Mouse (Mus musculus): ENCODE data around the gene Rpgrip1. TPM values are rescaled to one million over a fixed set of nuclear protein-coding genes. Genes with fewer than 3 reads are reported as not detected.
A peak's percentile ranks its signal among the peaks of the same experiment; 100 is the strongest.

The Rpgrip1 gene
- total RNA-seq, 2 experiments from 2014 or later, result not detected

DNA sequence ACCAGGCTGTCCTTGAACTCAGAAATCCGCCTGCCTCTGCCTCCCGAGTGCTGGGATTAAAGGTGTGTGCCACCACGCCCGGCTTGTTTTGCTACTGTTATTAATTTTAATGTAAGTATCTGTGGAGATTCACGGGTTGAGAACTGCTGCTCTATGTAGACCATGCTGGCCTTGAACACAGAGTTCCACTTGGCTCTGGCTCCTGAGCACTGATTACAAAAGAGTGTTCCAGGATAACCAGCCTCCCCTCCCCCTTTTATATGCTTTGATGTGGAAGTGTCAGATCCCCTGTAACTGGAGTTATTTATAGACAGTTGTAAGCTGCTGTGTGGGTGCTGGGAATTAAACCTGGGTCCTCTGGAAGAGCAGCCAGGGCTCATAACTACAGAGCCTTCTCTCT is 6.7 kb downstream of the Rpgrip1 start:
- intact Hi-C loops (cut with DNase I), result no loop called here
- DNase-seq, result no peak

DNA sequence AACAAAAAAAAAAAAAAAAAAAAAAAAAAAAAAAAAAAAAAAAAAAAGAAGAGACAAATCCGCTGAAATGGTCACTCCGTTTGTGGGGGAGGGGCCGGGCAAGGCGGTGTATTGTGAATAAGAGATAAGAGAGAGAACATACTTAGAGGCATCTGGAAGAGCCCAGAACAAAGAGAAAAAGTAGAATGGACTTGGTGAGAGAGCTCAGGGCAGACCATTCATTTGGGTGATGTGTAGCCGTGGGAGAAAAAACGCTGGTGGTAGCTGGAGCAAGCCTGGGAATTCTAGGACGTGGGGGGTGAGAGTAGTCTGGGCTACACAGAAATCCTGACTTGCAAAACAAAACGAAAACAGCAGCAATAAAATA is 7.9 kb downstream of the Rpgrip1 start:
- intact Hi-C loops (cut with DNase I), result no loop called here
- no peak for DNase-seq

DNA sequence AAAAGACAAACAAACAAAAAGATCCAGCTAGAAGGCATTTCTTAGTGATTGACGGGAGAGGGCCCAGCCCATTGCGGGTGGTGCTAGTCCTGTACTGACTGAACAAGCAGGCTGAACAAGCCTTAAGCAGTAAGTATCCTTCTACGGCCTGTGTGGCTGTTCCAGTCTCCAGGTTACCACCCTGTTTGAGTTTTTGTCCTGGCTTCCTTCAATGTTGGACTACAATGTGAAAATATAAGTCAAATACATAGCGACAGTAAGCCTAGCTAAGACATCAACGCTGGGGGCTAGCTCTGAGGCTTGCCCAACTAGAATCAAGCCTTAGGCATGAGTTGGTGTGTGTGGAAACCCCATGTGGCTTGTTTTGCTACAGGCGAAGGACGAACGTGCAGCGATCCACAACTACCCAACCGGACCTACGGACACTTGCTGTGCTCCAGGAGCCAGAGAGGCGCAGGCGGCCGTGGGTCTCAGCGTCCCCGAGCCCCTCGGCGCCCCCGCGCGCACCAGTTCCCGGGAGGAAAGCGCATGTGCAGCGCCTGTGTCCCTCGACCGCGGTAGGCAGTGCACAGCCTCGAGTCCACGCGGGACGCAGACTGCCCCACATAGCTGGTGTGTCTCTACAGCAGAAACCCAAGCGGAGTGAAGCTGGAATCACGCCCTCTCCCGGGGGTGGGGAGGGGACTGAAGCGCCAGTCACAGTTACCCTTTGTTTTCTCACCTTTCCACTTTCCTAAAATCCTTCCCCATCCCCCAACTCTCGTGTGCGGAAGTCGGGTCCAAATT is 8.5 kb downstream of the Rpgrip1 start:
- intact Hi-C loops (cut with DNase I), result no loop called here
- DNase-seq, result peak; percentile 37 to 41

GRCm38 (mm10) chr14:52120169-52120568 is 9.7 kb downstream of the Rpgrip1 start:
- intact Hi-C loops (cut with DNase I), result loop anchor here (2.0 kb wide), 1 partner anchor 75 kb away; no protein-coding TSS in a partner anchor

DNA sequence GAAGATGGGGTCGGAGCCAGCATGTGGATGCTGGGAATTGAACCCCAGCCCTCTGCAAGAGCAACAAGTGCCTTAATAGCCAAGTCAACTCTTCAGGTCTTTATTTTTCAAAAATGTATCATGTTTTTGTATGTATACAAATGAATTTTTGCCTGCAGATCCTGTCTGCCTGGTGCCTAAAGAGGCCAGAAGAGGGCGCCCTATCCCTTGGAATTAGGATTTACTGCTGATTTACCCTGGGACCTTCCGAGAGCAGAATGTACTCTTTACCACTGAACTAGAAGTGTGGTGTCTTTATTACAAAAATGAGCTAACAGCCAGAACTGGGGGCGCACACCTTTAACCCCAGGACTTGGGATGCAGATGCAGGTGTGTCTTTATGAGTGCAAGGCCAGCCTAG is 13.4 kb downstream of the Rpgrip1 start:
- DNase-seq, result peak; percentile 62 to 73
- intact Hi-C loops (cut with DNase I), result loop anchor here (2.0 kb wide), 1 partner anchor 219 kb away; no protein-coding TSS in a partner anchor

More at GRCm38 (mm10) chr14:52120169-52120568, 9.7 kb downstream of the Rpgrip1 start:
- DNase-seq, result no peak

- DNase-seq, result no peak
- intact Hi-C loops (cut with DNase I), result loop anchor here (2.0 kb wide), 1 partner anchor 218 kb away; no protein-coding TSS in a partner anchor
Measured at GRCm38 (mm10) chr14:52124636-52125035, 14.1 kb downstream of the Rpgrip1 start.

DNA sequence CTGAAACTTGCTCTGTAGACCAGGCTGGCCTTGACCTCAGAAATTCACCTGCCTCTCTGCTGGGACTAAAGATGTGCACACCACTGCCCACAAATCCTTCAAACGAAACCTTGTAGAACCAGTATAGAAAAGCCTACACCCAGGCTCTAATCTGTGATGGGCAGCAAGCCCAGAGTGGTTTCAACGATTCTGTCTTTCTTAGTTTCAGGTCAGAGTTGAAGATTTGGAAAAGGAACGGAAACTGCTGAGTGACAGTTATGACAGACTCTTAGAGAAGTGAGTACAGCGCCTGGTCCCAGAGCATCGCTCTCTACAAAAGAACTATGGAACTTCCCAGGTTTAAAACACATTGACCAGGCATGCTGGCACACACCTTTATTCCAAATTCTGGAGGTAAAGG is 23.1 kb downstream of the Rpgrip1 start:
- no peak for DNase-seq
- intact Hi-C loops (cut with DNase I), result no loop called here

- peak in 1 of 2 experiments; percentile 9 for DNase-seq
- intact Hi-C loops (cut with DNase I), result no loop called here
Measured at GRCm38 (mm10) chr14:52140577-52141444, 30.3 kb downstream of the Rpgrip1 start.

DNA sequence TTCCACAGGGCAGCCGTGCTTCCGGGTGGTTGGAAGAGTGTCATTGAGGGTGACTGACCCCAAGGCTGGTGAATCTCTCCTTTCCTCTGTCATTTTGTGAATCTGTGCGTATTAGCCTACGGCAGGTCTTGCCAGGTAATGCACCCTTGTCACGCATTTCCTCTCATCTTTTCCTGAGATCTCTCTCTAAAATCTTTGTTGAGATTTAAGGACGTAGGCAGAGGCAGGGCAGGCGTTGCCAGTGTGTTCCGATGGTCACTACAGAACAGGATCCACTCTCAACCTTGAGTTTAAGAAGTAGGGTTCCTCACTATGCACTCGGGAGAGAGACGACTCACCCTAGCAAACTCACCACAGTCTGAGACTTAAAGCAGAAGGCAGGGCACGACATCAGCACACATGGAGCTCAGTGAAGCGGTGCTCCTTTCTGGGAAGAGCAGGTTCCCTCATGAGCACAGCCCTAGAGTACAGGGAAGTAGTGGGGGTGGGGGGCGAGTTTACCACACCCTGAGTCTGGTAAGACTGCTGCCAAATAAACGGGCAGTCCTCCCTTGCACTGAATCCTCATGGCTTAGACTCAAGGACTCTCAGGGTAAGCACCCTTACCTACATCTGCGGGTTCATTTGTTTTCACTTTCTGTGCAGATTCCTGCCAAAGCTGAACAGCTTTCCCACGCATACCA is 31.1 kb downstream of the Rpgrip1 start:
- intact Hi-C loops (cut with DNase I), result no loop called here
- no peak for DNase-seq

DNA sequence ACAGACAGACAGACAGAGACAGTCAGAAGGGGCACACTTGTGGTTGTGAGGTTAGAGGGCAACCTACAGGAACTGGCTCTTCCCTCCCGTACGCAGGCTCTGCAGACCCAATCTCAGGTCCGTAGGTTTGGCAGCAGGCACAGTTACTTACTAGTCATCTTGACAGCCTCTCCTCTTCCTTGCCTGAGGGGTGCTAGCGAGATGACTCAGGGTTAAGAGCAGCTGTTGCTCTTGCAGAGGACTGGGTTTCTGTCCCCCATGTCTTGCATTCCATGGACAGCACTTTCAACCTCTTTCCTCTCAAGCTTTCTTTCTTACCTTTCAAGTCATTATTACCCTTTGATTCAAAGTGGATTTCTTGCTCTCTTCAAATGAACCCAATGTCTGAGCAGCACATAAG is 33.7 kb downstream of the Rpgrip1 start:
- intact Hi-C loops (cut with DNase I), result no loop called here
- DNase-seq, result no peak

GRCm38 (mm10) chr14:52146540-52146939 is 36.0 kb downstream of the Rpgrip1 start:
- DNase-seq, result peak in 1 of 2 experiments; percentile 7
- intact Hi-C loops (cut with DNase I), result no loop called here

- intact Hi-C loops (cut with DNase I), result no loop called here
- DNase-seq, result no peak
Measured at GRCm38 (mm10) chr14:52149888-52150287, 39.4 kb downstream of the Rpgrip1 start.

- DNase-seq, result no peak
- intact Hi-C loops (cut with DNase I), result no loop called here
Measured at GRCm38 (mm10) chr14:52152179-52152578, 41.7 kb downstream of the Rpgrip1 start.

- intact Hi-C loops (cut with DNase I), result no loop called here
- DNase-seq, result no peak
Measured at GRCm38 (mm10) chr14:52152613-52153012, 42.1 kb downstream of the Rpgrip1 start.

DNA sequence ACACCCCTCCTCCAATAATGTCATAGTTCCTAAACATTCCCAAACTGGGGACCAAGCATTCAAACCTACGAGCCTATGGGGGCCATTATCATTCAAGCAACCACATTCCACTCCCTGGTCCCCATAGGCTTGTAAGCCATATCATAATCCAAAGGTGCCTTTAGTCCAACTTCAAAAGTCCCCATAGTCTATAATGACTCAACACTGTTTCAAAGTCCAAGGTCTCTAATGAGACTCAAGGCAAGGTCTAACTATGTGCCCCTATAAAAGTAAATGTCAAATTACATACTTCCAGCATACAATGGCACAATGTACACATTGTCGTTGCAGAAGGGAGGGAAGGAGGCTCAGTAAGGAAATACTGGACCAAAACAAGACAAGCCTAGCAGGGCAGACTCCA is 44.5 kb downstream of the Rpgrip1 start:
- no peak for DNase-seq
- intact Hi-C loops (cut with DNase I), result no loop called here

GRCm38 (mm10) chr14:52160911-52161310 is 50.4 kb downstream of the Rpgrip1 start:
- intact Hi-C loops (cut with DNase I), result no loop called here
- no peak for DNase-seq

- intact Hi-C loops (cut with DNase I), result no loop called here
- DNase-seq, result no peak
Measured at GRCm38 (mm10) chr14:52166571-52166970, 56.1 kb downstream of the Rpgrip1 start.

GRCm38 (mm10) chr14:52188788-52189187 is 78.3 kb downstream of the Rpgrip1 start:
- intact Hi-C loops (cut with DNase I), result no loop called here
- DNase-seq, result no peak

- intact Hi-C loops (cut with DNase I), result no loop called here
- DNase-seq, result no peak
Measured at GRCm38 (mm10) chr14:52189519-52189918, 79.0 kb downstream of the Rpgrip1 start.

- DNase-seq, result peak in 1 of 2 experiments; percentile 18
- intact Hi-C loops (cut with DNase I), result no loop called here
Measured at GRCm38 (mm10) chr14:52190740-52191359, 80.3 kb downstream of the Rpgrip1 start.

Measured in heart, postnatal 36 days (tissue).